Mouse (Mus musculus): ENCODE measurements around the gene Phlda3. TPM values are rescaled to one million over a fixed set of nuclear protein-coding genes. Genes with fewer than 3 reads are reported as not detected.

Gene Phlda3
- polyA plus RNA-seq, 1 experiment = 17.5 TPM

- Histone ChIP-seq H3K4me1 (ENCODE audit: control insufficient read depth, insufficient read depth, insufficient read length) (peaks cover under 1% of the 10 kb centered on the region; the same call in 1 of the 2 replicates), H3K27ac (ENCODE audit: insufficient read depth, low read length) (no peak overlapping the region)
- 86% methylated on average over 8 of the region's 8 CpGs for WGBS
Measured at GRCm38 (mm10) chr1:135771573-135771970, 5.7 kb downstream of the Phlda3 start.

DNA sequence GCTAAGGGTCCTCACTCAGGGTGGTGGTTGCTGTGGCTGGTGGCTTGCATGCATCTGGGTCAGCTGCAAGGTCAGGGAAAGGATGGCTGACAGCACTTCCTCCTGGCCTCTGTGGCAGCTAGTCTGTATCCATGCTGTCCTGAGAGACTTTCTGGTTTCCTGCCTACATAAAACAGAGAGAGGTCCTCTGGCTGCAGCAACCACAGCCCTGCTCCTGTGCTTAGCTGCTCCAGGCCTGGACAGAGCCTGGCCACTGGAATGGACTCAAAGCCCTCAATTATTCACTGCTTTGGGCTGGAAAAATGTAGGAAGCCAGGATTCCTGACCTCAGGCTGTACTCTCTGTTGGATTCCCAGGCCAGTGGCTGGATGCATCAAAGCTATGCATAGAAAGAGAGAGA, 10.7 kb downstream of the Phlda3 start:
- H3K27ac ChIP-seq (ENCODE audit: insufficient read depth, low read length) = no peak overlapping the region
- DNase-seq (ENCODE audit: low read depth in 1 of 2, low spot score in 2 of 2) = no peak
- no peaks in the 10 kb centered on the region for H3K27me3 ChIP-seq (ENCODE audit: control insufficient read depth, insufficient read depth, low read length)
- no peaks in the 10 kb centered on the region for H3K36me3 ChIP-seq (ENCODE audit: control insufficient read depth, insufficient read depth, low read length)
- TF ChIP-seq POLR2A (IDR thresholded peaks at IDR 0.05; ENCODE audit: low read depth, low read length) (no peak), CTCF (IDR thresholded peaks at IDR 0.05; ENCODE audit: extremely low read depth, insufficient read depth, insufficient read length, insufficient replicate concordance) (no peak)
- no peaks in the 10 kb centered on the region for H3K4me1 ChIP-seq (ENCODE audit: control insufficient read depth, insufficient read depth, insufficient read length)
- no peak overlapping the region for H3K4me3 ChIP-seq (ENCODE audit: extremely low read depth, insufficient read depth, insufficient read length)

More at GRCm38 (mm10) chr1:135771573-135771970, 5.7 kb downstream of the Phlda3 start:
- H3K36me3 ChIP-seq (ENCODE audit: control insufficient read depth, insufficient read depth, low read length) = no peaks in the 10 kb centered on the region
- no peak overlapping the region for H3K4me3 ChIP-seq (ENCODE audit: extremely low read depth, insufficient read depth, insufficient read length)
- no peak for DNase-seq (ENCODE audit: low read depth in 1 of 2, low spot score in 2 of 2)
- TF ChIP-seq POLR2A (IDR thresholded peaks at IDR 0.05; ENCODE audit: low read depth, low read length) = no peak
- no peak for TF ChIP-seq CTCF (IDR thresholded peaks at IDR 0.05; ENCODE audit: extremely low read depth, insufficient read depth, insufficient read length, insufficient replicate concordance)
- peaks cover under 1% of the 10 kb centered on the region for H3K27me3 ChIP-seq (ENCODE audit: control insufficient read depth, insufficient read depth, low read length)

- 90% methylated on average over 1 of the region's 1 CpGs for WGBS
- Histone ChIP-seq H3K27me3 (ENCODE audit: control insufficient read depth, insufficient read depth, low read length) (no peaks in the 10 kb centered on the region), H3K4me1 (ENCODE audit: control insufficient read depth, insufficient read depth, insufficient read length) (no peaks in the 10 kb centered on the region), H3K36me3 (ENCODE audit: control insufficient read depth, insufficient read depth, low read length) (no peaks in the 10 kb centered on the region), H3K27ac (ENCODE audit: insufficient read depth, low read length) (no peak overlapping the region), H3K4me3 (ENCODE audit: extremely low read depth, insufficient read depth, insufficient read length) (no peak overlapping the region)
- no peak for TF ChIP-seq POLR2A (IDR thresholded peaks at IDR 0.05; ENCODE audit: low read depth, low read length)
- TF ChIP-seq CTCF (IDR thresholded peaks at IDR 0.05; ENCODE audit: extremely low read depth, insufficient read depth, insufficient read length, insufficient replicate concordance) = no peak
- DNase-seq (ENCODE audit: low read depth in 1 of 2, low spot score in 2 of 2) = no peak
Measured at GRCm38 (mm10) chr1:135777046-135777445, 11.1 kb downstream of the Phlda3 start.

DNA sequence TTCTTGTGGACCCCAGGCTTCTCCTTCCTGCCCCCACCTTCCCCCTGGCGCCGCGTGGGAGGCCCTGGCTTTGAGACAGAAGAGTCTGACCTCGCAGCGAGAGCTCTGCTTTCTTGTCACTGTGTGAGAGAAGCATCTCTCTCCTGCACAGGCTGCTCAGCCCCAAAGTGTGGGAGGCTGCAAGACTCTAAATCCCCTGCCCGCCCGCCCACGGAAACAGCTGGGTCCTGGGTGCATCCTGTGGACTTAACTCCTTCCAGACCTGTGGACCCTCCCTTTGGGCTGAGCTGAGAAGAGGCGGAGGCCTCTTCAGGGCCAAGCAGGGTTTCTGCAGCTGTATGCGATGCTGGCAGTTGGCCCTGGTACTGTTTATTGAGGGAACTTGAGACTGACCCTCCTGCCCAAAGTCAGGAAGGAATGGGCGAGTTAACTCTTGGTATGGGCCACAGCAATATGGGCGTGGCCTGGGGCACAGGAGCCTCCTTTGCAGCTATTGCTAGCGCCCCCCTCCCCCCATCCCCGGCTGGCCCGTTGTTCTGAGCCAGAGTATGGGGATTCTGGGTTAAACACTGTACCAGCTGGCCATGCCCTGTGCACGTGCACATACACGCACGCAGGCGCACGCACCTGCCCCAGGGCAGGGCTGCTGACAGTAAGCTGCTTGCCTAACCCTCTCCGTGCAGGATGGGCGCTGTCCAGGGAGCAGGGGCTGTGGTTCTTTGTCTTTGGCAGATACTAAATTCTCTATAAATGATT, 13.0 kb downstream of the Phlda3 start, which contains the start of gene Tnni1:
Tnni1 (plus strand) TSS at position 655 of the 756 bp plus-strand sequence.
- Histone ChIP-seq H3K4me1 (ENCODE audit: control insufficient read depth, insufficient read depth, insufficient read length) (no peaks in the 10 kb centered on the region), H3K4me3 (ENCODE audit: extremely low read depth, insufficient read depth, insufficient read length) (no peak within 1 kb of the TSS), H3K27me3 (ENCODE audit: control insufficient read depth, insufficient read depth, low read length) (no peaks in the 10 kb centered on the region), H3K36me3 (ENCODE audit: control insufficient read depth, insufficient read depth, low read length) (no peaks in the 10 kb centered on the region), H3K27ac (ENCODE audit: insufficient read depth, low read length) (no peak within 1 kb of the TSS)
- TF ChIP-seq CTCF (IDR thresholded peaks at IDR 0.05; ENCODE audit: extremely low read depth, insufficient read depth, insufficient read length, insufficient replicate concordance) = no peak
- no peak for TF ChIP-seq POLR2A (IDR thresholded peaks at IDR 0.05; ENCODE audit: low read depth, low read length)
- 8% methylated on average over 22 of the region's 22 CpGs for WGBS
- no peak for DNase-seq (ENCODE audit: low read depth in 1 of 2, low spot score in 2 of 2)

GRCm38 (mm10) chr1:135780649-135781048, 14.7 kb downstream of the Phlda3 start:
- H3K4me3 ChIP-seq (ENCODE audit: extremely low read depth, insufficient read depth, insufficient read length) = no peak overlapping the region
- TF ChIP-seq CTCF (IDR thresholded peaks at IDR 0.05; ENCODE audit: extremely low read depth, insufficient read depth, insufficient read length, insufficient replicate concordance) (no peak), POLR2A (IDR thresholded peaks at IDR 0.05; ENCODE audit: low read depth, low read length) (no peak)
- H3K27me3 ChIP-seq (ENCODE audit: control insufficient read depth, insufficient read depth, low read length) = no peaks in the 10 kb centered on the region
- no peaks in the 10 kb centered on the region for H3K36me3 ChIP-seq (ENCODE audit: control insufficient read depth, insufficient read depth, low read length)
- H3K4me1 ChIP-seq (ENCODE audit: control insufficient read depth, insufficient read depth, insufficient read length) = no peaks in the 10 kb centered on the region
- H3K27ac ChIP-seq (ENCODE audit: insufficient read depth, low read length) = no peak overlapping the region
- DNase-seq (ENCODE audit: low read depth in 1 of 2, low spot score in 2 of 2) = no peak
- WGBS = 85% methylated on average over 4 of the region's 4 CpGs

DNA sequence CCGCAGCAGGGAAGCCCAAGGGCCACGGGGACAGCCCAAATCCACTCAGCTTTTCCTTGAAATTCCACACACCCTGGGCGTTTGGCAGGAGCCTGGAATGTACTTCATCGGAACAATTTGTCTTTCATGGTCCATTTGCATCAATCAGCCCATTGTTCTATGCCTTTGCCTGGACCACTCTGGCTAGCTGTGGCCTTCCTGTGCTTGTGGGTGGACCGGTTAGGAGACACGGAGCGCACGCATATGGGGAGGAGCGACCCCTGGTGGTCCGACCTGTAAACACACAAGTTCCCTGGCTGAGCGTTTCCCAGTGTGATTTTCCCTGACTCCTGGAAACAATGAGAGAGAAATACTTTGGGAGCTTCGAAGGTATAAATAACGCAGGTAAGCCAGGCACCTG, 15.3 kb downstream of the Phlda3 start:
- Histone ChIP-seq H3K4me3 (ENCODE audit: extremely low read depth, insufficient read depth, insufficient read length) (no peak overlapping the region), H3K4me1 (ENCODE audit: control insufficient read depth, insufficient read depth, insufficient read length) (no peaks in the 10 kb centered on the region), H3K27me3 (ENCODE audit: control insufficient read depth, insufficient read depth, low read length) (no peaks in the 10 kb centered on the region), H3K36me3 (ENCODE audit: control insufficient read depth, insufficient read depth, low read length) (no peaks in the 10 kb centered on the region), H3K27ac (ENCODE audit: insufficient read depth, low read length) (no peak overlapping the region)
- WGBS = 19% methylated on average over 13 of the region's 13 CpGs
- peak; percentile 15 to 42 for DNase-seq (ENCODE audit: low read depth in 1 of 2, low spot score in 2 of 2)
- TF ChIP-seq CTCF (IDR thresholded peaks at IDR 0.05; ENCODE audit: extremely low read depth, insufficient read depth, insufficient read length, insufficient replicate concordance) = peak; percentile 89
- TF ChIP-seq POLR2A (IDR thresholded peaks at IDR 0.05; ENCODE audit: low read depth, low read length) = no peak

DNA sequence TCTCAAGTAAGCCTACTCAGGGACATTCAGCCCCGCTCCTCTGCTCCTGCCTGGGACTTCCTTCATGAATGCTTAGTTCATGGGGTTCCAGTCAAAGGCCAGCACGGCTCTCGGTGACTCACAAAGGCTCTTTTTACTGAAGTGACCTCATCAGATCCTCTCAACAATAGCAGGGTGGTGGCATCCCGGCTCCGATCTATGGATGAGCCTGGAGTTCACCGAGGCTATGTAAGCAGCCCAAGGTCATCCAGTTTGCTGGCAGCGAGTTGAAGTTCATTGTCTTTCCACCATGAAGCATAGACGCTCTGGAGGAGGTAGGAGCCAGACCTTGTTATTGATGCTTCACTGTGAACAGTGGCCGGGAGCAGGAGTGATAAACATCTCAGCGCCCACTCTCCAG, 16.9 kb downstream of the Phlda3 start:
- no peak for DNase-seq (ENCODE audit: low read depth in 1 of 2, low spot score in 2 of 2)
- 90% methylated on average over 10 of the region's 10 CpGs for WGBS
- no peaks in the 10 kb centered on the region for H3K4me1 ChIP-seq (ENCODE audit: control insufficient read depth, insufficient read depth, insufficient read length)
- no peaks in the 10 kb centered on the region for H3K27me3 ChIP-seq (ENCODE audit: control insufficient read depth, insufficient read depth, low read length)
- no peak for TF ChIP-seq CTCF (IDR thresholded peaks at IDR 0.05; ENCODE audit: extremely low read depth, insufficient read depth, insufficient read length, insufficient replicate concordance)
- no peak for TF ChIP-seq POLR2A (IDR thresholded peaks at IDR 0.05; ENCODE audit: low read depth, low read length)
- H3K4me3 ChIP-seq (ENCODE audit: extremely low read depth, insufficient read depth, insufficient read length) = no peak overlapping the region
- no peaks in the 10 kb centered on the region for H3K36me3 ChIP-seq (ENCODE audit: control insufficient read depth, insufficient read depth, low read length)
- H3K27ac ChIP-seq (ENCODE audit: insufficient read depth, low read length) = no peak overlapping the region
